In the genomic region with DNA sequence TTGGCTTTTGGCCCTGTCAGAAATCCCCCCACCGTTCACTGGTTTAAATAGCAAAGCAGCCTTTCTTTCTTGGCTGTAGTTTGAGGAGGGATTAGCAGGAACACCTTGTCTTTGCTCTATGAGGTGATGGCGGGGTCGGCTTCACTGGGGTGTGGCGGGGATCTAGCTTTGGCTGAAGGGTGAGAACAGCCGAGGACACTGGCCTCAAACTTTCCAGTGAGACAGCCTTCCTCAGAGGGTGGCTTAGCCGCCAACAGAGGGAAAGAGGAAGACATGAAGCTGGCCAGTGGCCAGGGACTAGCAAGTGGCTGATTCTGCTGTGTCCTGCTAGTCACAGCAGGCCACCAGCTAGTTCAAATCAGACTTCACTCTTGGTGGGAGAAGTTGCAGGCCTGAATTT, we compare ENCODE assay signal across 12 mouse cellular contexts. TPM values are rescaled to one million over a fixed set of nuclear protein-coding genes. Genes with fewer than 3 reads are reported as not detected.
DNase-seq lines count a peak whose midpoint lies in the region; ATAC-seq lines count a peak whose summit lies in the region.
"Had no signal": no experiment of that assay in that cellular context is flagged by ENCODE, and none has a peak within 500 bp of the region (broad histone marks: within the 10 kb centered on the region; RNA-seq: fewer than 3 reads in every experiment).

No protein-coding gene starts in this region.

- 0 out of 2 replicates have a peak, but pooled peaks cover 4% of the 10 kb centered on the region for H3K4me1 ChIP-seq in kidney, embryonic 15.5 days
- H3K4me1 ChIP-seq in forebrain, embryonic 14.5 days (ENCODE audit: control insufficient read depth, insufficient read depth, low read length) = no peaks in the 10 kb centered on the region
- H3K4me1 ChIP-seq: forebrain, embryonic 15.5 days had no signal

- no peak overlapping the region for H3K4me3 ChIP-seq in kidney, embryonic 15.5 days (replicated peaks)
- no peak overlapping the region for H3K4me3 ChIP-seq in forebrain, embryonic 14.5 days (ENCODE audit: low read depth, low read length)
- H3K4me3 ChIP-seq: forebrain, embryonic 15.5 days had no signal

- H3K9me3 ChIP-seq in kidney, embryonic 15.5 days (replicated peaks) = no peaks in the 10 kb centered on the region
- no peaks in the 10 kb centered on the region for H3K9me3 ChIP-seq in forebrain, embryonic 14.5 days (replicated peaks; ENCODE audit: control insufficient read depth, low read length)
- H3K9me3 ChIP-seq: forebrain, embryonic 15.5 days had no signal

- no peak overlapping the region for H3K27ac ChIP-seq in kidney, embryonic 15.5 days
- H3K27ac ChIP-seq in forebrain, embryonic 14.5 days (ENCODE audit: low read depth, low read length) = no peak overlapping the region
- H3K27ac ChIP-seq: forebrain, embryonic 15.5 days had no signal

- 49% methylated on average over 6 of the region's 6 CpGs for WGBS in kidney, embryonic 15.5 days
- WGBS in forebrain, embryonic 14.5 days = 31% methylated on average over 6 of the region's 6 CpGs

- no peaks in the 10 kb centered on the region for H3K27me3 ChIP-seq in kidney, embryonic 15.5 days
- H3K27me3 ChIP-seq in forebrain, embryonic 14.5 days (replicated peaks; ENCODE audit: control insufficient read depth, insufficient read depth, low read length) = no peaks in the 10 kb centered on the region
- H3K27me3 ChIP-seq: forebrain, embryonic 15.5 days had no signal

- no peak overlapping the region for H3K9ac ChIP-seq in kidney, embryonic 15.5 days
- H3K9ac ChIP-seq in forebrain, embryonic 14.5 days (ENCODE audit: low read length) = no peak overlapping the region
- H3K9ac ChIP-seq: forebrain, embryonic 15.5 days had no signal

- no peak overlapping the region for H3K4me2 ChIP-seq in kidney, embryonic 15.5 days
- no peak overlapping the region for H3K4me2 ChIP-seq in forebrain, embryonic 14.5 days (ENCODE audit: low read length)
- H3K4me2 ChIP-seq: forebrain, embryonic 15.5 days had no signal

- no peaks in the 10 kb centered on the region for H3K36me3 ChIP-seq in kidney, embryonic 15.5 days
- H3K36me3 ChIP-seq in forebrain, embryonic 14.5 days (ENCODE audit: control insufficient read depth, insufficient read depth, low read length) = no peaks in the 10 kb centered on the region
- H3K36me3 ChIP-seq: forebrain, embryonic 15.5 days had no signal

- DNase-seq in kidney, postnatal 10 days = peak; percentile 35
- peak; percentile 25 for DNase-seq in Muller cell, postnatal 12 days (ENCODE audit: inconsistent ontology term)
- DNase-seq in kidney, postnatal 25 days = peak; percentile 27 to 59
- DNase-seq in forebrain, embryonic 14.5 days (ENCODE audit: low spot score) = no peak
- DNase-seq in liver = no peak
- DNase-seq: cerebellum, adult 9-10 months; thymus, postnatal 14 days had no signal

- no peak for ATAC-seq in kidney, embryonic 15.5 days (replicated peaks; ENCODE audit: low FRiP score)
- ATAC-seq in common myeloid progenitor, adult 5-6 weeks (replicated peaks; ENCODE audit: low read depth, poor library complexity, severe bottlenecking) = peak; percentile 63; the same call in 1 of the 2 replicates
- ATAC-seq in forebrain, embryonic 14.5 days = no peak
- no peak for ATAC-seq in activated CD4-positive, CD25-positive, alpha-beta regulatory T cell, adult 4 months
- ATAC-seq: forebrain, embryonic 15.5 days had no signal

RNA-seq across cellular contexts. Expression of a gene that starts 33.2 kb away (rescaled TPM):
- not detected in 2 replicates for polyA plus RNA-seq in kidney, embryonic 15.5 days (2015; fragmentation: Nextera tagmentation; extraction: Ambion mirVana)
- total RNA-seq in common myeloid progenitor, adult 5-6 weeks (2017) = not detected in 2 replicates
- polyA plus RNA-seq in forebrain, embryonic 14.5 days (2014; fragmentation: Nextera tagmentation; extraction: Ambion mirVana) = not detected in 2 replicates
- polyA plus RNA-seq in activated CD4-positive, CD25-positive, alpha-beta regulatory T cell, adult 4 months (2017; shearing (Covaris generic)) = not detected
- polyA plus RNA-seq: forebrain, embryonic 15.5 days; neural tube, embryonic 14.5 days had no signal

RNA-seq across cellular contexts. Expression of a gene that starts 34.1 kb away (rescaled TPM):
- 5.5 and 6.2 TPM in 2 replicates for polyA plus RNA-seq in kidney, embryonic 15.5 days (2015; fragmentation: Nextera tagmentation; extraction: Ambion mirVana)
- 0.37 TPM in 1 of 2 replicates, not detected in the other for total RNA-seq in common myeloid progenitor, adult 5-6 weeks (2017)
- 0.36 and 1.1 TPM in 2 replicates for polyA plus RNA-seq in forebrain, embryonic 14.5 days (2014; fragmentation: Nextera tagmentation; extraction: Ambion mirVana)
- polyA plus RNA-seq in activated CD4-positive, CD25-positive, alpha-beta regulatory T cell, adult 4 months (2017; shearing (Covaris generic)) = not detected

RNA-seq across cellular contexts. Expression of a gene that starts 49.6 kb away (rescaled TPM):
- polyA plus RNA-seq in kidney, embryonic 15.5 days (2015; fragmentation: Nextera tagmentation; extraction: Ambion mirVana) = 203 and 212 TPM in 2 replicates
- 25.7 and 49.9 TPM in 2 replicates for total RNA-seq in common myeloid progenitor, adult 5-6 weeks (2017)
- polyA plus RNA-seq in forebrain, embryonic 14.5 days (2014; fragmentation: Nextera tagmentation; extraction: Ambion mirVana) = 235 and 238 TPM in 2 replicates
- 100 to 1,000 TPM; 228 to 245 TPM for polyA plus RNA-seq in activated CD4-positive, CD25-positive, alpha-beta regulatory T cell, adult 4 months (2017; shearing (Covaris generic))

RNA-seq across cellular contexts. Expression of a gene that starts 49.6 kb away (rescaled TPM):
- 10.4 and 13.0 TPM in 2 replicates for polyA plus RNA-seq in kidney, embryonic 15.5 days (2015; fragmentation: Nextera tagmentation; extraction: Ambion mirVana)
- total RNA-seq in common myeloid progenitor, adult 5-6 weeks (2017) = not detected in 2 replicates
- polyA plus RNA-seq in forebrain, embryonic 14.5 days (2014; fragmentation: Nextera tagmentation; extraction: Ambion mirVana) = 11.1 and 11.9 TPM in 2 replicates
- polyA plus RNA-seq in activated CD4-positive, CD25-positive, alpha-beta regulatory T cell, adult 4 months (2017; shearing (Covaris generic)) = 1 to 10 TPM; 5.2 to 7.6 TPM

RNA-seq across cellular contexts. Expression of a gene that starts 51.5 kb away (rescaled TPM):
- 178 and 179 TPM in 2 replicates for polyA plus RNA-seq in kidney, embryonic 15.5 days (2015; fragmentation: Nextera tagmentation; extraction: Ambion mirVana)
- 43.5 and 49.9 TPM in 2 replicates for total RNA-seq in common myeloid progenitor, adult 5-6 weeks (2017)
- 202 and 245 TPM in 2 replicates for polyA plus RNA-seq in forebrain, embryonic 14.5 days (2014; fragmentation: Nextera tagmentation; extraction: Ambion mirVana)
- 100 to 1,000 TPM; 124 to 159 TPM for polyA plus RNA-seq in activated CD4-positive, CD25-positive, alpha-beta regulatory T cell, adult 4 months (2017; shearing (Covaris generic))

Comparison
In these comparisons a context has a peak if more than half of its experiments do, and no peak if none do; other contexts are left out.
1. DNase-seq: peak in kidney, postnatal 10 days (single experiment), Muller cell, postnatal 12 days (single experiment) and kidney, postnatal 25 days (2 of 2); none in forebrain, embryonic 14.5 days (single experiment) and liver (single experiment).